Mouse (Mus musculus) urinary bladder, postnatal 4 days (tissue): ENCODE results near the gene Osbpl11.
"Not testable (repeated sequence)": the region's sequence is repeated elsewhere in the genome, so short reads cannot be mapped to it uniquely, and the experiment has no call there.

Experiments
- DNase-seq, 2 experiments: peaks; one replicate each; pipeline ENCODE4 v3.0.0; 2021 to 2022; ENCODE audit warnings: low spot score in 2 of 2

Gene Osbpl11

DNA sequence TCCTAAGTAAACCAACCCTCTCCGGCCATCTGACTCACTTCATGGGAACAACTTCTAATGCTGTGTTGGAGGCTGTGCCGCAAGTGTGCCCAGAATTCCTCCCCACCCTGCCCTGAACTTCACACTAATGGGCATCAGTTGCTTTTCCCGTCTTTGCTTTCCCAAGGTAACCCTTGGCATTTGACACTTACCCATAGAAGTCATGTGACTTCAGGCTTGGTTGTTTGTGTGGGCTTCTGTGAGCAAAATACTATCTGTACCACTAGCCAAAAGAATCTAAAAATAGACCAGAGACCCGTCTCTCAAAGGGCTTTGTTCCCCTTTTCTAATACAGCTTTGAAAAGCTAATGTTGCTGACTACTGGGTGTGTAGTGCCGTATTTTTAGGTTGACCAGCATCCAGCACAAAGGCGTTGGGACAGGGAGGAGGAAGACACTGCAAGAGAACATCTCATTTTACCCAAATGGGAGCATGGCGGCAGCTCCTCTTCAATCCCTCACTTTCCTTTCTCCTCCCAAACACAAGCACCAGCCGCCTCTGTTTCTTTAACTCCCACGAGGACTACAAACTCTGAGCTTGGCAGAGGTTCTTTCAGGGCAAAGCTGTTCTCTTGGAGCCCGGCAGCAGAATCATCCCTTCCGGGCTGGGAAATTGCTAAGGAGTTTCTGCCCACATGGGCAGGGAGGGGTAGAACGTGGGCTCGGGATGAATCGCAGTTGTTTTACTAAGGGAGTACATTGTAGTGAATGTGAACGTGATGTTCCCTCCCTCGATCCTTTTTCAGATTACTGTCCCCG, 6.4 kb upstream of the Osbpl11 start:
- no peak for DNase-seq

DNA sequence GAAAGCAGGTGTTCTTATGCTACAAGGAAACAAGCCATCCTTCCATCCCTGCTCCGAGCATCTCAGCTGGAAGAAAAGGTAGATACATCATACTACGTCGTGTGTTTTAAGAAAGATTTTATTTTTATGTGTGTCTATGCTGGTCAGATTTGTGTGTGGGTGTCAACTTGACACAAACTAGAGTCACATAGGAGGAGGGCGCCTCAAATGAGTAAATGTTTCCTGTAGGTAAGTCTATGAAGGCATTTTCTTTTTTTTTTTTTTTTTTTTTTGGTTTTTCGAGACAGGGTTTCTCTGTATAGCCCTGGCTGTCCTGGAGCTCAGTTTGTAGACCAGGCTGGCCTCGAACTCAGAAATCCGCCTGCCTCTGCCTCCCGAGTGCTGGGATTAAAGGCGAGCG, 5.6 kb upstream of the Osbpl11 start:
- not testable (repeated sequence) for DNase-seq

DNA sequence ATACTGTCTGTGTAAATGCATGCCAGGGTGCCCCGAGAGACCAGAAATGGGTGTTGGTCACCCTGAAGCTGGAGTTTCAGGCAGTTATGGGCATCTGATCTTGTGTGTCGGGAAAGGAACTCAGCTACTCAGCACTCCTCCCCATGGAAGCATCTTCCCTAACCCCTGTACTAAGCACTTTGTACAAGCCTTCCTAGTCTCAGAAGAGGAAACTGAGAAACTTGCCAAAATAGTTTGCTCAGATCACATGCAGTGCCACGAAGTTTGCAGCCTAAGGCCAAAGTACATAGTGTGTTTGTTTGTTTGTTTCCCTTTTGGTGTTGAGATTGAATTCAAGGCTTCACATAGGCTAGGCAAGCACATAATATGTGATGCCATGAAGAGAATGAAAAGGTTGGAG, 5.0 kb upstream of the Osbpl11 start:
- no peak for DNase-seq

DNA sequence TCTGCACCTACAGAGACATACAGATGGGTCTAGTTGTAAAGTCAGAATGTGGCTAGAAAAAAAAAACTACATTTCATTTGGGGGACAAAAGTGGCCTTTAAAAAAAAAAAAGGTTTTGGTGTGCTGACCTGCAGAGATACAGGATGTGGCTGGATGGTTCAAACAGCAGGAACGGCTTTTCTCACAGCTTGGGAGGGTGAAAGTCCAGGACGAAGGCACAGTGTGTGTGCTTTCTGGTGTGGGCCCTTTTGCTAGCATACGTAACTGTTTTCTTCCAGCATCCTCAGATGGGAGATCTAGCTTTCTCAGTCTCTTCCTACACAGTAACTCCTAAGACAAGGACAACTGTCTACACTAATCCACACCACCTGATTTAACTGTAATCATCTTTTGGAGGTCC, 4.1 kb upstream of the Osbpl11 start:
- no peak for DNase-seq

DNA sequence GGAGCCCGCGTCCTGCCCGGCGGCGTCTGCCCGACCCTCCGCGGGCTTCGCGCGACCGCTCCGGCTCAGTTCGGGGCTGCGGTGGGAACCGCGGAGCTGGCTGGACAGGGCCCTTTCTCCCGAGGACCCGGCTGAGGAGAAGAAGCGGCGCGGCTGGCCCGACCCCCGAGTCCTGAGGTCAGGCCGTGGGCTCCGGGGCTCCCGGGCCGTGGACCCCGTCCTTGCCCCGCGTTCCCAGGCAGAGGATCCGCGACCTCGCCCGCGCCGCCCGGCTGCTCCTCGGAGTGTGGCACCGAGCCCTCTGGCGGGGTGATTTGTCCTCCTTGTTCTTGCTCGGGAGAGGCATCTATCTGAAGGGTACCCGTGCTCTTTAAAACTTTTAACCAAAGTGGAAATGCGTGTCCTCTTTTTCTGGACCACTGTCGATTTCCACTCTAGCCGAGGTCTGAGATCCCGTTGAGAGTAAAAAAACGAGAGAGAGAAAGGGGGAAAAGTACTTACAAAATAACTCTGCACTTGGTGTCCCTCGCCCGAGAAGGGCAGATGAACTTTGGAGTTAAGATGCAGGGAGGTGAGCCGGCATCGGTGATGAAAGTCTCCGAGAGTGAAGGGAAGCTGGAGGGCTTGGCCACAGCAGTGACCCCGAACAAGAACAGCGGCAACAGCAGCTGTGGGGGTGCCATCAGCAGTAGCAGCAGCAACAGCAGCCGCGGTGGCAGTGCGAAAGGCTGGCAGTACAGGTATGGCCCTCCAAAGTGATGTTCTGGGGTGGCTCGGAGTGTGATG, 583 bp downstream of the Osbpl11 start:
- DNase-seq: peak in 1 of 2 experiments; percentile 67

DNA sequence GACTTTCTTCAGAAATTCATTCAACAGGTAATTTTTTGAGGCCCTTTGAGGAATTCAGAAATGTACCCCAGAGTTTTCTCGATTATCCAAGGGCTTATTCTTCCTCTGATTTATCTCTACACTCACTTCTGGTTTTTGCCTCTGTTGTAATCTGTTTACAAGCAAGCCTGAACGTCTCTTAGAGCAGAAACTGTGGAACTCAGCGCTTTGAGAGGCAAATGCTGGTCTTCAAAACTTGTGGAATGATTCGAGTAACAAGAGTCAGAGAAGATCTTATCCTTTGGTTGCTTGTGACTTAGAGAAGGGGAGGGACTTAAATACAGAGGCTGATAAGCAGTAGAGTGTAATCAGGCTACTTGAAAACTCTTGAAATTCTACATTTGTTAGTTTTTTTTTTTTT, 1.3 kb downstream of the Osbpl11 start:
- no peak for DNase-seq

DNA sequence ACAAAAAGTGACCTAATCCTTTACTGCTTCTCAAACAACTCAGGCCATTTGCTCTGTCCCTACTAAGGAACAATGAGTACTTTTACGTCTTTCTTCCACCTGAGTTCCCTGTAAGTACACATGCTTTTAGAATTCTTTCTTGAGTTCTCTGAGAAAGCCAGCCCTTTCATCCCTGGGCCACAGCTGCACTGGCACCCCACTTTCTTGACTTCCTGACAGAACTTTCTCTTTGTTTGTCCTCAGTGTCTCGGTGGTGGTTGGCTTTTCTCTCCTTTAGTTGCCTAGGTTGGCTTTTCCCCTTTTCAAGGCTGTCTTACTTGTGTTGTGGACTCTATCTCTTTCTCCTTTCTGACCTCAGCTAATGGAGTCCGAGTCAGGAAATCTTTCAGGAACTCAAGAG, 3.2 kb downstream of the Osbpl11 start:
- no peak for DNase-seq

DNA sequence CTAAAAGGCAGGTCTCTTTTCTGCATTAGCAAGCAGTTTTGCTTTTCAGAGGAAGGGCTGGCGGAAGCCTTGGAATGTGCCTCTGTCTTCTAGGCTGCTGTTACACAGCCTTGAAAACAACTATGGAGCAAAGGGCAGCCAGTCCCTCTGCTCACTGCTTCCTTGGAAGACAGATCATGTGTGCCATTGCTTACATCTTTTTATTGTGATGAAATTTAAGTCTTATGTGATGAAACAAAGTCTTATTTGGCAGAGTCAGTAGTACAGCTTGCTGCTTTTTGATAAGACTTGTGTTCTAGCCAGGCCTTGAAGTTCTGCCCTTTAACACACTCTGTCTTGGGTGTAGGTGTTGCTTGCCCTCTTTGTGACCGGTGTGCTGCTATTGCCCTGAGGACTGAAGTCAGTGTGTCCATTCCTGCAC, 6.8 kb downstream of the Osbpl11 start:
- no peak for DNase-seq

DNA sequence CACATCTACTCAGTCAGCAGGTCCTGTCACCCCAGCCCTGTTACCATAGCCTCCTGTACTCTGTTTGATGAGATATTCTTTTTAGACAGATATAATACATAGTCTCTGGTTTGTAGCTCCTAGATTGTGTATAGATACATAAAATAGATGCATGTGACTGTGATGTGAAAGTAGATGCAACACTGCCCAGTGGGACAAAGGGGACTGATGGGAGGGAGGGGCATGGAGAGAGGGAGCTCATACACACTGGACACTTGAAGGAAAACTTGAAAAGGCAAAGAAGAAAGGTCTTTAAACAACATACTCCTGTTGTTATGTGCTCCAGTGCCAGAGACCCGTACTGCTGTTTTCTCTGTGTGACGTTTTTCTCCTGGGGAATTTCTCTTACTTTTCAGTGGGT, 7.4 kb downstream of the Osbpl11 start:
- peak in 1 of 2 experiments; percentile 3 for DNase-seq

DNA sequence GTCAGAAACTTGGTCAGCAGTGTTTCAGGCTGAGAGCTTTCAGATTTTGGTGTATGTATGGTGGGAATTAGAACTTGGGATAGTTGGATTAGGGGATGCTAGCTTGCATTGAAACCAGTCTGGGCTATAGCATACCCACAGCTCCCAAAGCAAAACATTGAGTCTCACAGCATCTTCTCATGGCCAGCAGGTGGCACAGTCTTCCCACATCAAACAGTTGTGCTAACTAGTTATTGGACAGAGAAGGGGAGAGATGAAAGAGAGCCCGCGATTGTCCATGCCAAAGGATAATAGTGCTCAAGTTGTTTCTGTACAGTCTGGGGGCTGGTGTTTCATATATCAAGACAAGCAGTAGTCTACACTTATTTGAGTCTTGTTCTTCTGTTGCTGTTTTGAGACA, 8.8 kb downstream of the Osbpl11 start:
- DNase-seq: no peak

DNA sequence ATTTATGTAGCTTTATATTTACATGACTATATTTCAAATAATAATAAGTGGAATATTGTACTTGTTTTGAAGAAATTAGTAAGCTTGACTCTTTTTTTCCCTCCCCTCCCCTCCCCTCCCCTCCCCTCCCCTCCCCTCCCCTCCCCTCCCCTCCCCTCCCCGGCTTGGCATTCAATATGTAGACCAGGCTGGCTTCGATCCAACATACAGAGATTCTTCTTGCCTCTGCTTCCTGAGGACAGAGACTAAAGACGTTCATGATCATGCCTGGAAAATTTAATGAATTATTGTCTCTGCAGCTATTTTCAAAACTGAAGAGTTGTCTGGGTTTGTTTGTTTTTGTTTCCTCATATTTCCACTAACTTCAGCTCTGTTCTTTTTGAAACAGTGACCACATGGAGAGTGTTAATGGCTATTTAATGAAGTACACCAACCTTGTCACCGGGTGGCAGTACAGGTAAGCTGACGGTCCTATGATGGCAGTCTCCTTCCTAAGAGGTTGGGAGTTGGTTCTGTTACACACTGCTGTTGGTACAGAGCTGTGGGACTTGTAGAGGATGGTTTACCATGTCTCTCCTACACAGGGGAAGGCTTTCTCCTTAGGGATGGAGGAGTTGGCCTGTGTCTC, 10.9 kb downstream of the Osbpl11 start:
- DNase-seq: no peak

DNA sequence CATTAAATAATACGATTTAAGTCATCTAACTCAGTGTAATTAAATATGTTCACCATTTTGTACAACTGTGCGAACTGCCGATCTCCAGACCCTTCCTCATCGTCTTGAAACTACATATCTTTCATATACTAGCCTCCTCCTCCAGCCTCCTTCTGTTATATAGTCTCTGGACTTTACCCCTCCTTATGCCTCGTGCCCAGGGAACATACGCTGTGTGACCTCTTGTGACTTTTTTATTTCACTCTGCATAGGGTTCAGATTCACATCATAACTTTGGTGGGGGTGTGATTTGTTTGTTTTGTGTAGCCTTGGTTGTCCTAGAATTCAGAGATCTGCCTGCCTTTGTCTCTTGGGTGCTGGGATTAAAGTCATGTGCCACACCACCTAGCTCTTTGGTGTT, 11.7 kb downstream of the Osbpl11 start:
- no peak for DNase-seq

DNA sequence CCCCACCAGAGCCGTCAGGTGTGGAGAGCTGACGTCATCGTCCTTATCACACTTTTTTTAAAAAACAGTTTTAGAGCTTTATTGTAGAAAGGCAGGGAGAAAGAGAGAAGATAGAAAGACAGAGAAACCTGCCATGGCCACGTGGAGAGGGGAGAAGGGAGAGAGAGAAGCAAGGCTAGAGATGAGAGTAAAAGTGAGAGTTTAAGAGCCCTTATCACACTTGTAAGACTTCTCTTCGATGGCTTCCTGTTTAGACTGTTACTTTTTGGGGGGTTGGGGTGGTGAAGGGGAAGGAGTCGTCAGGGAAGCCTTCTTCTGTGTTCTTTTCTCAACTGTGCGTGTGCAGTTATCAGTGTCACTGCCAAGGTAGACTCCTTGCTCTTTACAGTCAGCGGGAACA, 15.7 kb downstream of the Osbpl11 start:
- DNase-seq: no peak

DNA sequence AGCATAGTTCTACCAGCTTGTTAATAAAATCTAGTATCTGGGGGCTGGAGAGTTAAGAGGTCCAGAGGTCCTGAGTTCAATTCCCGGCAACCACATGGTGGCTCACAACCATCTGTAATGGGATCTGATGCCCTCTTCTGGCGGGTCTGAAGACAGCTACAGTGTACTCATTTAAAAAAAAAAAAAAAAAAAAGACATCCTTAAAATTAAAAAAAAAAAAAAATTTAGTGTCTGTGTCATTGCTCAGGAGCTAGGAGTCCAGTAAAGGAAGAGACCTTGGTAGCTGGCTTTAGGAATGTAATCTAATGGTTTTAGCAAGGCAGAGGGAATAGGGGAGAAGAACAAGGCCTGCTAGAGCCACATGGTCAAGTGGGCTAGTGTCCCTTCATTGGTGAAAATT, 25.9 kb downstream of the Osbpl11 start:
- DNase-seq: no peak

DNA sequence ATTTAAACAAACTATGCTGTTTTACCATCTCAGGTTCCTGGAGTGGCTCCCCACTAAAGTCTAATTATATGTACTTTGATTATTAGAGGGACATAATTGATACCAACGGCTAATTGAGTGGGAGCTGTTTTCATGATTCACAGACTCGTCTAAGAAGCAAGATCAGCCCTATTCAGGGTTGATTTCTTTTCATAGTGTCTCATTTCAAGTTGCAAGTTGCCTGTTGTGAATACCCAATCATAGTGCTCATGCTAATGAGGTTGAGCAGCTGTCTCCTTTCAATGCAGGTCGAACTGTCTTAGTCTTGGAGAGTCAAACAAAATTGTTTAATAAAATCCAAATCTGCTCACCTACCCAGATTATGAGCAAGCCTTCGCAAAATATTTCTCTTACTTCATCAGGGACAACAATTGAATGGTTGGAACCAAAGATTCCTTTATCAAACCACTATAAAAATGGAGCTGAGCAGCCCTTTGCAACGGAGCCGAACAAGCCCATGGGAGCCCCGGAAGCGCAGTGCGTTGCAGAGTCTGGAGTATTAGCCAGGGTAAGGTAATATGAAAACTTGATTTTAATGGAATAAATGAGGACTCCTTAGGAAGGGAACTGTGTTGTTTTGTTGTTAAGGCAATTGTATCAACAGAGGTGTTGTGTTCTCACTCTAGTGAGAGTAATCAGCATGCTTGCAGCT, 31.6 kb downstream of the Osbpl11 start:
- DNase-seq: no peak

DNA sequence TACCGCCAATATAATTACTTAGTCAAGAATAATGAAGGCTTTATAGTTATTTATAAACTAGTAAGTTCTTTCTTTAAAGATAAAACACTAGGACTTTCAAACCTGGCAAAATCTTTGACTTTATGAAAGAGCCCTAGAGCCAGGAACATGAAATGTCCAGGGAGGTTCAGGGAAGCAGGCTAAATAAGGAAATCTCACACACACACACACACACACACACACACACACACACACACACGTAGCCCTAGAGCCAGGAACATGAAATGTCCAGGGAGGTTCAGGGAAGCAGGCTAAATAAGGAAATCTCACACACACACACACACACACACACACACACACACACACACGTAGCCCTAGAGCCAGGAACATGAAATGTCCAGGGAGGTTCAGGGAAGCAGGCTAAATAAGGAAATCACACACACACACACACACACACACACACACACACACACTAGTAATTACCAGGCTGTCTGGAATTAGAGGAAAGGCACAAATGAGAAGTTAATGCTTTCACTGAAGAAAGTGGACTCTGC, 32.7 kb downstream of the Osbpl11 start:
- not testable (repeated sequence) for DNase-seq

DNA sequence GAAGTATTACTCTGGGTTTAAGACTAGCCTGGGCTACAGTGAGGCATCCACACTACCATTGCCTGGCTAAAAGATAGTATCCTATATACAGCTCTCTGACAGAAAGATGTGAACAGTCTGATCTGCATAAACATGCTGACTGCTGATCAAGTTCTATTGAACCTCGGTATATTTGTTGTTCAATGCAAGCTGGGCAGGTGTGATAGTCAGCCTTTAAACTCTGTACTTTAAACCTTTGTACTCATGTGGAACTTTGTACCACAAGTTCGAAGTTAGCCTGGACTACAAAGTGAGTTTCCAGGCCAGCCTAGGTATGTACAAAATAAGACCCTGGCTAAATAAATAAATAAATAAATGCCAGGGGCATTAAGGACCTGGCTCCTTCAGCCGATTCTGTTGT, 37.6 kb downstream of the Osbpl11 start:
- DNase-seq: no peak

DNA sequence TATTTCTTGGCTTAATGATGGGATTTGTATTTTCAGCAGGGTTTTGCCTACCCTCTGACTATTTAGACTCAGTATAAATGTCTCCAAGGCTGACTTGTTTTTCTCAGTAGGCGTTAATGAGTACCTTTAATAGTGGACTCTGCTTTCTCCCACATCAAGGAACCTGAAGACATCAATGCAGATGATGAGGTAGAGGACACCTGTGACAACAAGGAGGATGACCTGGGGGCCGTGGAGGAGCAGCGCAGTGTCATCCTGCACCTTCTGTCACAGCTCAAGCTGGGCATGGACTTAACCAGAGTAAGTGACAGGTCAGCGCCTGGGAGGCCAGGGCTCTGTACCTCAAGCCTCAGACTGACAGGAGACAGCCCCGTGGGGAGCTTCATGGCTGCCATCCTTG, 39.5 kb downstream of the Osbpl11 start:
- DNase-seq: no peak

DNA sequence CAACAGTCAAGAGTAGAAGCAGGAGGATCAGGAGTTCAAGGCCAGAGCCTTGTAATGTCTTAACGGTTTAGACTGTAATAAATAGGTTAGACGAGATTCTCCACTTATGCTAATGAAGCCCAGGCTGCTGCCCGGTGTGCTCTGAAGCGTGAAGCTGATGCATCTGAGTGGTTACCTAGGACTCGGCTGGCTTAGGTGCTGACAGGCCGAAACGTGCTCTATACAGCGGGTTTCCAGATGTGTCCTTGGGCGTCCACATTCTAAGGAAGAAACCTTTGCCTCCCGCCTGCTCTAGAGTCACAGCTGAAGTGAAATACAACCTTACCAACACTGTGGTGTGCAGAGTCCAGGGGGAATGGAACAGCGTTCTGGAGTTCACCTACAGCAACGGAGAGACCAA, 49.3 kb downstream of the Osbpl11 start:
- DNase-seq: no peak

DNA sequence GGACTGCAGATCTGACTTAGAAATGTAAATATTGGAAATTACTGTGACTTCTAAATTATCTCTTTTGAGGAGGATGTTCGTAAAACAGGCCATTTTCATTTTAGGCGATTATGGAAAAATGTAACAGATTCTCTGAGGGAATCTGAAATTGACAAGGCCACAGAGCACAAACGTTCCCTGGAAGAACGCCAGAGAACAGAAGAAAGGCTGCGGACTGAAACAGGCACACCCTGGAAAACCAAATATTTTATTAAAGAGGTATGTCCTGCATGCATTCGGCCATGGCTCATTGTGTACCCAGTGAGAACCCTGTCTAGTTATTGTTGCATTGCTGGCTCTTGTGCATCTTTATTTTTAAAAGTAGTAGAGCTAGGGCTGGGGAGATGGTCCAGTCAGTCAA, 51.3 kb downstream of the Osbpl11 start:
- DNase-seq: no peak

DNA sequence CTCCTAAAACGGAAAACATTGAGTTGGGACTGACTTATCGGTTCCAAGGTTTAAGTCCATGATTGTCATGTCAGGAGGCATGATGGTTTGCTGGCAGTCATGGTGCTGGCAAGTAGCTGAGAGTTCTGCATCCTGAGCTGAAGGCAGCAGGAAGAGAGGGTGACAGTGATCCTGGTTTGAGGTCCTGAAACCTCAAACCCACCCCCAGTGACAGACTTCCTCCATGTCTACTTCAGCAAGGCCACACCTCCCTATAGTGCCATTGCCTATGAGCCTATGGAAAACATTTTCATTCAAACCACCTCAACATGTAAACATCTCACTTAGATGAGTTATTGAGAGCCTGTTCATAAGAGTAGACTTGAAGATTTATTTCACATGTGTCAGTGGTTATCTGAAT, 54.4 kb downstream of the Osbpl11 start:
- no peak for DNase-seq

DNA sequence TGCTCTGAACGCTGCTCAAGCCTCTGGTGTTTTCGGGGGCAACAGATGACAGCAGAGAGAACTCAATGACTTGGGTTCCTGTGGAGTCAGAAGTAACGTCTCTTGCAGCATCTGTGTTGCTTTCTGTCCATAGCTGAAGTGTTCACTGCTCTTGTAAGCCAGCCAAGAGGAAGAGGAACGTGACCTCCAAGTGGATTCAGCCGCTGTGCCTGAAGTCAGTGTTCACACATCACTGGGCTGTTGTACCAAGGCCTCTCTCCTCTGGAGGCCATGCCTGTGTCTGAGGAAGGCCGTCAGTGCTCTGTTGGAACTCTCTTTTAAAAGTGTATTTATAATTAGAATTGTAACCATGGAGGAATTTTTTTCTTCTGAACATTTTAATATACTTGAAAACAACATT, 57.2 kb downstream of the Osbpl11 start:
- no peak for DNase-seq
